Mouse (Mus musculus) midbrain, embryonic 13.5 days (tissue): ENCODE measurements around the gene B430218F22Rik. TPM values are rescaled to one million over a fixed set of nuclear protein-coding genes. Genes with fewer than 3 reads are reported as not detected.
A peak's percentile ranks its signal among the peaks of the same experiment; 100 is the strongest.
"Not testable (repeated sequence)": the region's sequence is repeated elsewhere in the genome, so short reads cannot be mapped to it uniquely, and the experiment has no call there.

ENCODE experiments used
- ATAC-seq: fragments of 200-750 bp; cut with Nextera tagmentation; 2 replicates; pipeline ENCODE4 v1.8.0; 2017; ENCODE audit warnings: mild to moderate bottlenecking, moderate TSS enrichment, moderate library complexity
- H3K27ac ChIP-seq: fragments of 300-500 bp; sonication (generic); 2 replicates; pipeline ENCODE4 v1.5.1; 2015; ENCODE audit warnings: inconsistent platforms, mild to moderate bottlenecking, moderate library complexity
- H3K27me3 ChIP-seq: fragments of 300-500 bp; sonication (generic); 2 replicates; pipeline ENCODE4 v1.6.1; 2015; ENCODE audit warnings: mild to moderate bottlenecking, inconsistent platforms
- H3K36me3 ChIP-seq: fragments of 300-500 bp; sonication (generic); 2 replicates; pipeline ENCODE4 v1.6.1; 2015; ENCODE audit warnings: mild to moderate bottlenecking, inconsistent platforms
- H3K4me1 ChIP-seq: fragments of 300-500 bp; sonication (generic); replicated peaks from 2 replicates; pipeline ENCODE4 v1.6.1; 2015; ENCODE audit warnings: inconsistent platforms
- H3K4me2 ChIP-seq: fragments of 300-500 bp; sonication (generic); replicated peaks from 2 replicates; pipeline ENCODE4 v1.6.1; 2015; ENCODE audit warnings: moderate library complexity, mild to moderate bottlenecking, inconsistent platforms
- H3K4me3 ChIP-seq: fragments of 300-500 bp; sonication (generic); replicated peaks from 2 replicates; pipeline ENCODE4 v1.5.1; 2015; ENCODE audit warnings: mild to moderate bottlenecking, inconsistent platforms
- H3K9ac ChIP-seq: fragments of 300-500 bp; sonication (generic); replicated peaks from 2 replicates; pipeline ENCODE4 v1.6.1; 2015; ENCODE audit warnings: mild to moderate bottlenecking, inconsistent platforms
- H3K9me3 ChIP-seq: fragments of 300-500 bp; sonication (generic); 2 replicates; pipeline ENCODE4 v1.6.1; 2016; ENCODE audit warnings: mild to moderate bottlenecking, inconsistent platforms
- WGBS: fragments of 180-500 bp; shearing (Covaris S2); methylation state at CpG from one replicate; pipeline ENCODE4 v1.1.7; 2015; 5-methylcytosine and 5-hydroxymethylcytosine counted together
- polyA plus RNA-seq: library from polyadenylated mRNA; unstranded; fragments of >200 nt; fragmentation: Nextera tagmentation; extraction: Ambion mirVana; gene quantifications from 2 replicates; pipeline ENCODE4 v1.2.1, GENCODE M21; 2015

The B430218F22Rik gene
- polyA plus RNA-seq: 0.19 and 1.0 TPM in 2 replicates

DNA sequence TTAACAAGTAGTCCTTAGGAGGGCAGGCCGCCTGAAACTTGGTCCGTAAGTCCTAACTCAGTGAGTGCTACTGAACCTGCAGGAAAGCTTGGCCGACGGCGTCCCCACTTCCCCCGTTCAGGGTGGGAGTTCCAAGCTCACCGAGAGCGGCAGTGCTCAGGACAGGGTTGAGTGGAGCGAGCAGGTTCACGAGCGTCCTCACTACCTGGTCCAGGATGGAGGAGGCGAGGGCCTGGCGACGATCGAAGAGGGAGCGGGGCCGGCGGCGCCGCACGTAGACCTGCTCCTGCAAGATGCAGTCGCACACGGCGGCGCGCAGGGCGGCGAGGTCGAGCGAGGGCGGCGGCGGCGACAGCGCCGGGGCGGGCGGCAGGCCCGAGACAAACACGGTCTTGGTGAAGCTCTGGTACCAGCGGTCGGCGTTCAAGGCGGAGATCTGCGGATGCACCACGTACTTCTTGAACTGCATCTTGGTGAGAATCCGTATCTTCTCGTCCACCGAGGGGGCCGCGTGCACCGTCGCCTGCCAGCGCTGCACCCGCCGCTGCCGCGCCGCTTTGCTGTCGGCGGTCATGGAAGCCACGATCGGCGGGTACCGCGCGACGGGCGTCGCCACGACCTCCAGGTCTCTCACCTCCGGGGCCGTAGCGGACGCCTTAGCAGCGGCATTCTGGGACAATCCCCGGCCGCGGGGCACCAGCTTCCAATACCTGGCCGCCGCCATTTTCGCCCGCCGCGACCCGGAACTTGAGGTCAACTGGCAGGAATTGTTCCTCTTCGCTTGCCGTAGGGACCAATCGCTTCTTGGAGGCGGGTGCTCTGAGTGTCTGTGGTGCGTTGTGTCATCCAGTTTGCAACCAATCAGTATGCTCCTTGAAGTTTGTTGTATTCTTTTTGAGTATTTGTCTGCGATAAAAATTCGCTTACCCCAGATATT is at the start of gene B430218F22Rik, which contains the start of gene Mrps30:
Gene B430218F22Rik, plus strand, starts transcription at position 120 of the 937 bp plus-strand sequence.
Gene Mrps30, minus strand, starts transcription at position 742 of the 937 bp plus-strand sequence.
- peak; percentile 98 for ATAC-seq
- Histone ChIP-seq H3K27ac (peak within 1 kb of the TSS; percentile 62), H3K4me1 (peaks cover 14% of the 10 kb centered on the region), H3K27me3 (no peaks in the 10 kb centered on the region), H3K9ac (peak within 1 kb of the TSS; percentile 83), H3K4me2 (peak within 1 kb of the TSS; percentile 83), H3K9me3 (no peaks in the 10 kb centered on the region), H3K36me3 (peaks cover 28% of the 10 kb centered on the region), H3K4me3 (peak within 1 kb of the TSS; percentile 95)
- under 1% methylated on average over 91 of the region's 93 CpGs for WGBS

DNA sequence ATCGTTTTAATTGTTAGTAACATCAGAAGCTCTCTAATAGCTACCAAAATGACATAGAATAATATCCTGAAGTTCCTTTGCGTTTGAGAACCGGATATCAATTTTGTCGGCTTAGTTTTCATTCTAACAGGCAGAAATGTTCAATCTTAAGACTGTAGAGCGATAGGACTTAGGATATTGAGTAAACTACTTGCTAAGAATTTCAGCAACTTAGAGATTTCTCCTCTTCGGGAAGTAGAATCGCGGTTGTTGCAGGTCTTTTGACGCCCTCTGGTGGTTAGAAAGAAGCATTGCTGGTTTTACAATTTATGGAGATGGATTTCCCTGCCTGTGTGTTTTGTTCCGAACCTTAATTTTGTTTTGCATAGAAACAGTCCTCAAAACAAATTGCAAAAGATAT is 36.2 kb upstream of the B430218F22Rik start:
- H3K4me3 ChIP-seq: no peak overlapping the region

DNA sequence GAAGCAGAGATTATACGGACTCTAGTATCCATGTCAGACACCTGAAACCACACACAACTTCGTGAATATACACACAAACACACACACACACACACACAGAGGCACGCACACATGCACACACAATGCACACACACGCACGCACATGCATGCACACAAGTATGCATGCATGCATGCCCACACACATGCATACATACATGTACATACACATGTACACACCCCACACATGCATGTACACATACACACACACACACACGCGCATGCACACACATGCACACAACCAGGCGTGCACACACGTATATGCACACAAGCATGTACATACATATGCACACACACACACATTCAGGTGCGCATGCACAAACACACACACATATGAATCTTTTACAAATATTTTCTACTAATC is 35.6 kb upstream of the B430218F22Rik start:
- ATAC-seq: 0 out of 2 replicates have a peak, but pooled peaks have one; percentile 24
- no peaks in the 10 kb centered on the region for H3K4me1 ChIP-seq
- no peaks in the 10 kb centered on the region for H3K27me3 ChIP-seq
- H3K9ac ChIP-seq: no peak overlapping the region
- no peak overlapping the region for H3K27ac ChIP-seq
- no peaks in the 10 kb centered on the region for H3K36me3 ChIP-seq
- 91% methylated on average over 10 of the region's 10 CpGs for WGBS
- H3K9me3 ChIP-seq: no peaks in the 10 kb centered on the region
- H3K4me3 ChIP-seq: no peak overlapping the region
- no peak overlapping the region for H3K4me2 ChIP-seq

More for the DNA sequence above, 36.2 kb upstream of the B430218F22Rik start:
- Histone ChIP-seq H3K4me2 (no peak overlapping the region), H3K9ac (no peak overlapping the region), H3K36me3 (no peaks in the 10 kb centered on the region), H3K27me3 (no peaks in the 10 kb centered on the region), H3K9me3 (no peaks in the 10 kb centered on the region), H3K27ac (no peak overlapping the region), H3K4me1 (no peaks in the 10 kb centered on the region)
- no peak for ATAC-seq
- 26% methylated on average over 10 of the region's 10 CpGs for WGBS

DNA sequence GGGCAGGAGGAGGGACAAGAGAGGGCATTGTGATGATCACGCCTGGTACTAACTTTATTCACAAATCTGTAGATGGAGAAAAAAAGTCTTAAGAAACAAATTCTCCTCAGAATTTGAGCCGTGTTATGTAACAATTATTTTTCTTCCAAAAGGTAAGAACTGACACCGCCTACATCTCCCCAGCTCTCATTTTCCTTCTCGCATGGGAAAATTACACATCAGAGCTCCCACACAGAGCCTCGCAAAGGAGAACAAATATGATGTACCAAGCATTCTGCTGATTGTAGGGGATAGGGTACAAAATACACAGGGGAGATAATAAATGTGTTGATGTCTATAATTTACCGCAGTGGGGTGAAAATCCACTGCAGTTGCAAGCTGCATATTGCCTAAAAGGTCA is 23.1 kb upstream of the B430218F22Rik start:
- Histone ChIP-seq H3K4me3 (no peak overlapping the region), H3K9ac (no peak overlapping the region), H3K9me3 (no peaks in the 10 kb centered on the region), H3K4me1 (no peaks in the 10 kb centered on the region), H3K4me2 (no peak overlapping the region), H3K27me3 (no peaks in the 10 kb centered on the region), H3K27ac (no peak overlapping the region), H3K36me3 (no peaks in the 10 kb centered on the region)
- ATAC-seq: no peak
- 89% methylated on average over 6 of the region's 6 CpGs for WGBS

DNA sequence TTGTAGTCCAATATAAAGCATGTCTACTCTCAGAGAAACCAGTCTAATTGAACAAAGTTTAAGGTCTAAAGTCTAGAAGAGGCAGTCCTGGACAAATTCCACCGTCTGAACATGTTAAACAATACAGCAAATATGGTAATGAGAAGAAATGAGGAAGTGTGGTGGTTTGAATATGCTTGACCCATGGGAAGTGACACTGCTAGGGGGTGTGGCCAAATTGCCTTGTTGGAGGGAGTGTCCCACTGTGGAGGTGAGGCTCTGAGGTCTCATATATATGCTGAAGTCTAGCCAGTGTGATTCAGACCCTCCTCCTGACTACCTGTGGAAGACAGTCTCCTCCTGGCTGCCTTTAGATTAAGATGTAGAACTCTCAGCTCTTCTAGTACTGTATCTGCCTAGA is 20.7 kb upstream of the B430218F22Rik start:
- ATAC-seq: no peak
- no peaks in the 10 kb centered on the region for H3K36me3 ChIP-seq
- H3K4me1 ChIP-seq: no peaks in the 10 kb centered on the region
- no peak overlapping the region for H3K9ac ChIP-seq
- no peak overlapping the region for H3K4me3 ChIP-seq
- H3K27me3 ChIP-seq: no peaks in the 10 kb centered on the region
- no peak overlapping the region for H3K4me2 ChIP-seq
- no peaks in the 10 kb centered on the region for H3K9me3 ChIP-seq
- H3K27ac ChIP-seq: no peak overlapping the region
- WGBS: 82% methylated on average over 1 of the region's 1 CpGs

DNA sequence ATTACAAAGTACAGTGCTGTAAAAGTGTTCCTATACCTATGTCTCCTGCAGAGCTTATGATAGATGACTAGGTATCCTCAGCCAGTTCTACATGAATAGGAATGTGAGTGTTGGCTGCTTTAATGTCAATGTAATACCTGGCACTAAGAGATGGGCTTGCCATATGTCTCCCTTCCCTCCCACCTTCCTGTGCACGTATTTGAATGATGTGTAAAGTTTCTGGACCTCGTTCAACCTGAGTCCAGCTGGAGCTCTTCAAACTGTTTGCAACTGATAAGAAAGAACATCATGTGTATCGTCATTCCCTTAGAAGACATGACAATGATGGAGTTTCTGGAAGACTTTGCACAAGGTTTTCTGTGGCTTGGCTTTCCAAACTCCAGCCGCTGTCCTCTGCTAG is 13.6 kb upstream of the B430218F22Rik start:
- no peak for ATAC-seq
- Histone ChIP-seq H3K4me2 (no peak overlapping the region), H3K4me1 (no peaks in the 10 kb centered on the region), H3K27ac (no peak overlapping the region), H3K9me3 (no peaks in the 10 kb centered on the region), H3K36me3 (peaks cover 6% of the 10 kb centered on the region), H3K4me3 (no peak overlapping the region), H3K27me3 (no peaks in the 10 kb centered on the region), H3K9ac (no peak overlapping the region)
- 92% methylated on average over 4 of the region's 4 CpGs for WGBS

DNA sequence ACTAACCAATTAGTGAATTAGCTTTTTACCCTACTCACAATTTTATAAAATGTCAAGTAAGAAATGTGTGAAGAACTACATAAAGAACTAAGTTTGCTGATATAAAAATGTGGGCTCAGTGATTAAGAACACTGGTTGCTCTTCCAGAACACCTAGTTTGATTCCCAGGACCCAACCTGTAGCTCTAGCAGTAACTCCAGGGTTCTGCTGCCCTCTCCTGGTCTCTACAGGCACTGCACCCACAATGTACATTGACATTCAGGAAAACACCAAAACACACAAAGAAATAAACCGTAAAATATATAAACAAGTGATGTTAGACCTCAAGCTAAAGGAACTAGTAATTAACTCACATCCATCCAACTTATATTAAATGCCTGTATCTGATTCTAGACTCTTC is 7.3 kb upstream of the B430218F22Rik start:
- Histone ChIP-seq H3K9ac (no peak overlapping the region), H3K9me3 (no peaks in the 10 kb centered on the region), H3K27me3 (no peaks in the 10 kb centered on the region), H3K27ac (no peak overlapping the region), H3K36me3 (peaks cover 48% of the 10 kb centered on the region), H3K4me1 (no peaks in the 10 kb centered on the region), H3K4me3 (no peak overlapping the region), H3K4me2 (no peak overlapping the region)
- ATAC-seq: no peak
- WGBS: 75% methylated on average over 1 of the region's 1 CpGs

DNA sequence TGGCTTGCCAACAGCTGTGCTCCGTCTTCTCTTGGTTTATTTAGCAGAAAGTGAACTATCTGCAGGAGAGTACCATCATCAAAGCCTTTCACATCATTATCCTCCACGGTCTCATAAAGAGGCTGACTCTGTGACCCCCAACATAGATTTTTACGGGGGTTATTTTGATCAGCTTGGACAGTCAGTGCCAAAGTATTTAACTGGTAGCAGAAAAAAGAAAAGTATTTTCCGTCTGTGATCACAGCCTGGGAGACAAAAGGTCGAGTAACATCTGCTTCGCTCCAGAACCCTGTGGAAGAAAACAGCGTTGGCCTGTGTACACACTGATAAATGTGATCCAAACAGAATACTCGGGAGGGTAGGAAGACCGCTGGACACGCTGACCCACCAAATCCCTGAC is 6.0 kb upstream of the B430218F22Rik start:
- H3K27me3 ChIP-seq: no peaks in the 10 kb centered on the region
- H3K27ac ChIP-seq: no peak overlapping the region
- no peaks in the 10 kb centered on the region for H3K9me3 ChIP-seq
- H3K4me1 ChIP-seq: peaks cover 3% of the 10 kb centered on the region
- no peak overlapping the region for H3K4me3 ChIP-seq
- ATAC-seq: no peak
- 87% methylated on average over 10 of the region's 10 CpGs for WGBS
- no peak overlapping the region for H3K9ac ChIP-seq
- H3K4me2 ChIP-seq: no peak overlapping the region
- peaks cover 55% of the 10 kb centered on the region for H3K36me3 ChIP-seq

DNA sequence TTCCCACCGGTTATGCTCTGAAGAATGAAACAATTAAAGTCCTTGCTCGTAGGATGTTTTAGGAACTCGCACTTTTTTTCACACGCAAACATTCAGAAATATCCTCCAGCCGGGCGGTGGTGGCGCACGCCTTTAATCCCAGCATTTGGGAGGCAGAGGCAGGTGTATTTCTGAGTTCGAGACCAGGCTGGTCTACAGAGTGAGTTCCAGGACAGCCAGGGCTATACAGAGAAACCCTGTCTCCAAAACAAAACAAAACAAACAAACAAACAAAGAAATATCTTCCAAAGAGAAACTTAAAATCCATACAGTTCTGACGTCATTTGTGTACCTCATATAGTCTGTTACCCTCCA is 995 bp downstream of the B430218F22Rik start:
- peaks cover 14% of the 10 kb centered on the region for H3K4me1 ChIP-seq
- not testable (repeated sequence) for H3K9me3 ChIP-seq, H3K27ac ChIP-seq, H3K27me3 ChIP-seq, H3K9ac ChIP-seq
- peak overlapping the region; percentile 41 for H3K4me2 ChIP-seq
- H3K4me3 ChIP-seq: peak overlapping the region; percentile 95
- 10% methylated on average over 10 of the region's 10 CpGs for WGBS
- peaks cover 23% of the 10 kb centered on the region for H3K36me3 ChIP-seq
- ATAC-seq: peak; percentile 80

DNA sequence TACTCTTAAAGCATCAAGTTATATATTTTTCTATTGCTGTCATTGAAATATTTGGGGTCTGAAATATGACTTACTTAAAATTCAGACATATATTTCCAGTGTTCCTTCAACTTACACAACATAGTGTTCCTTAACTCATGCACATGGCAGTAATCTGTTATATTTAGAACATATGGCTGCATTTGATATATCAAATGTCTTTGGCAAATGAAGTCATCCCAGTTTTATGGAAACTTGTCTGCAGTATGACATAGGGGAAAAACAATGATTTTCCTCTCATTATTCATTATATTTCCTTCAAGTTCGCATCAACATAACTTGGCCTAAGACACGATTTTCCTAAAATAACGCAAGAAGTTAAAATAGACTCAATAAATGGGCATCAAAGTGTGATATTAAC is 9.4 kb downstream of the B430218F22Rik start:
- Histone ChIP-seq H3K4me1 (no peaks in the 10 kb centered on the region), H3K4me3 (no peak overlapping the region), H3K27ac (no peak overlapping the region), H3K9ac (no peak overlapping the region), H3K27me3 (no peaks in the 10 kb centered on the region), H3K36me3 (no peaks in the 10 kb centered on the region), H3K9me3 (no peaks in the 10 kb centered on the region), H3K4me2 (no peak overlapping the region)
- ATAC-seq: no peak
- 93% methylated on average over 3 of the region's 3 CpGs for WGBS

DNA sequence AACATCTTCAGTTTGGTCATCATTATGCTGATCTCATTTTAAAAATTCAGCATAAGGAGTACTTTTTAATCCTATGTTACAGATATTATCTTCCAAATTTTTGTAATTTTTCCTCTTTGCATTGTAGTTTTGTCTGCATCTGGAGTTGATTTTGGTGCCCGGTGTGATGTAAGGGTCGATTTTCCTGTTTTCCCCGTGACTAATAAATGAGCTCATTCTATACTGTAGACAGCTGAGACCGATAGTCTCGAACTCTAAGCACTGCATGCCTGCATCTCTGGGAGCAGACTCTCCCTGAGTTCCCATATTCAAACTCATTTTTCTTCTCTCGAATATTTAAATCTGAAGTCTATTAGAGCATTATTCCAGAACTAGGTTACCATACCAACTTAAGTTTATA is 13.9 kb downstream of the B430218F22Rik start:
- Histone ChIP-seq H3K27ac (no peak overlapping the region), H3K4me3 (no peak overlapping the region), H3K27me3 (no peaks in the 10 kb centered on the region), H3K9me3 (no peaks in the 10 kb centered on the region), H3K4me1 (no peaks in the 10 kb centered on the region), H3K4me2 (no peak overlapping the region), H3K9ac (no peak overlapping the region), H3K36me3 (no peaks in the 10 kb centered on the region)
- ATAC-seq: no peak
- WGBS: 77% methylated on average over 6 of the region's 6 CpGs

DNA sequence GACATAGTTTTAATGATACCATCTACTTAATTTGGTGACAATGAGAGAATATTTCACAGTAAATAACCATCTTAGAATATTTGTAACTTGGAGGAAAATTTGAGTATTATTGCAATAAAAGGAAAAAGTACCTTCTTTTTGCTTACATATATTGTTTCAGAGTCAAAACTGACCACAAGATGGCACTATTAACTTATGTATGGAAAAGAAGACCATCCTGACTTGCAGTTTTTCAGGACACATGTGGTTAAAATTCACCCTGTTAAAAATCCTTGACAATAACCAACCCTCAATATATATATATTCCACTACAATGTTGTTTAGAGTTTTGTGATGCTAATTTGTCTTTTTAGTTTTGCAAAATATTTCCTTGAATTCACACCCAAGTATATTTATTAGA is 17.1 kb downstream of the B430218F22Rik start:
- ATAC-seq: no peak
- H3K36me3 ChIP-seq: no peaks in the 10 kb centered on the region

More for the DNA sequence above, 17.1 kb downstream of the B430218F22Rik start:
- H3K27me3 ChIP-seq: no peaks in the 10 kb centered on the region
- no peaks in the 10 kb centered on the region for H3K9me3 ChIP-seq
- H3K27ac ChIP-seq: no peak overlapping the region
- H3K9ac ChIP-seq: no peak overlapping the region
- no peaks in the 10 kb centered on the region for H3K4me1 ChIP-seq
- no peak overlapping the region for H3K4me3 ChIP-seq
- no peak overlapping the region for H3K4me2 ChIP-seq
